Mouse (Mus musculus): Measurements from ENCODE around the gene Actg2.

Gene Actg2

DNA sequence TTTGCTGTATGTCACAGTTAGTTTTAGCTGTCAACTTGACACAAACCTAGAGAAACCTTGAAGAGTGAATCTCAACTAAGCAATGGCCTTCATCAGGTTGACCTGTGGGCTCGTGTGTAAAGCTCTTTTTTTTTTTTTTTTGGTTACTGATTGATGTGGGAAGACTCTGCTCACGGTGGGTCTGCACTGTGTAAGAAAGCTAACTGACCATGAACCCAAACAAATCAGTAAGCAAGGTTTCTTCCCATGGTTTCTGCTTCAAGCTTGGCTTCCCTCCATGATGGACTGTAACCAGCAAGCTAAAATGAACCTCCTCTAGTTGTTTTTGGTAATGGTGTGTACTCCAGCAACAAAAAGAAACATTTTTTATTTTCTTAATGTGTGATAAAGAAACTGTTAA, 56.9 kb downstream of the Actg2 start:
- DNase-seq (ENCODE audit: low spot score in 2 of 2), result no peak

DNA sequence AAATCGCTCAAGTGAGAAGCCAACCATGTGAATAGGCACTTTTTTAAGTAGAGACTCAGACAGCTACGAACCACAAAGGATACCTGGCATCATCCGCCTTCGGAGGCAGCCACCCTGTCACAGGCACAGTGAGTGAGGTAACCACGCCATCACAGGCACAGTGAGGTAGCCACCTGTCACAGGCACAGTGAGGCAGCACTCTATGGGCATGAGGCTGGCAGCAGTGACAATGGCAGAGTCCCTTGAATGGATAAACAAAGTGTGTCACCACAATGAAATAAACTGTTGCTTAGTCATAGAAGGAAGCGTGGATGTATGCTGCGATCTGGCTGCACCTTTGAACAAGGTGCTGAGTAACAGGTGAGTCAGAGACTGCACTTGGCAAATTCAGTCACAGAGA, 57.4 kb downstream of the Actg2 start:
- no peak for DNase-seq (ENCODE audit: low spot score in 2 of 2)

DNA sequence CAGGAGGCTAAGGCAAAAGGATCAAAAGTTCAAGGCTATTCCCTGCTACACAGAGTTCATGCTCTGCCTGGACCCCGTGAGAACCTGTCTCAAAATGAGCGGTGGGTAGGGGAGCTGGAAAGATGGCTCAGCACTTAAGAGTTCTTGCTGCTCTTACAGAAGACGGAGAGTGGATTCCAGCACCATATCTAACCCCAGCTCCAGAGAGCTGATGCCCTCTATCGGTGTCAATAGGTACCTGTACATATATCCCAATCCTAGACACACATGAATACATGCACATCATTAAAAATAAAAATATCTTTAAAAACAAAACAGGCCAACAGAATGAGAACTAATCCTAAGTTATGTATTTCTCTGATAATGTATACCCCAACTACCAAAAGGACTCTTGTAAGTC, 57.8 kb downstream of the Actg2 start:
- DNase-seq (ENCODE audit: low spot score in 2 of 2), result no peak

DNA sequence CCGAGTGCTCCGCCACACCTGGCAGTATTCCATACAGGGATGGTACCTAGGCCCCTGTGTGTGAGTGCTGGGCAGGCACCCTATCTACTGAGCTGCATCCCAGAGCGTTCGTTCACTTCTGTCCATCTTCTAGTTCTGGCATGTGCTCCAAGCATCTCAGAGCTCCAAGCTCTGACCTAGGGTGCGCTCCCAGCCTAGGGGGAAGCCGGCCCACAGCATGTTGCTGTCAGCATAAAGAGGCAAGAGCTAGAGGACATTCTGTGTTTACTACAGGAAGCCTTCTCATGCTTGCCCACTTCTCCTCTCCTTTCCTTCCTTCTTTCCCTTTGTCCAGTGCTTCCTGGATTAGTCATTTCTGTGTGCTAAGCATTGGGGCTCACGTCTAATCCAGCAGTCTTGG, 60.6 kb downstream of the Actg2 start:
- DNase-seq (ENCODE audit: low spot score in 2 of 2), result no peak

DNA sequence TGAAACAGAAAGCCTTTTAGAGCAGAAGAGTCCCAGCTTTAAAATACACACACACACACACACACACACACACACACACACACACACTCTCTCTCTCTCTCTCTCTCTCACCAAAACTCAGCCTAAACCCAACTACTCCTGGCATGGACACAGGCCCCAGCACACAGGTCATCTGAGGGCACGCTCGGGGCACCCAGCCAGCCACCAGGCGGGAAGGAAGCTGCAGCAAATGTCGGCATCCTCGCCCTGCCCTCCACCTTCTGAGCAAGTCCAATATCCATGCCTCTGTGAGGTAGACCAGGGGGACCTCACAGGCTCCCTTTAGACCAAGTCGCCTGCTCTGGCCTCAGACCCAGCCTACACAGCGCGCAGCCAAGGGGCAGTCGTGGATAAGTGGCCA, 62.8 kb downstream of the Actg2 start:
- DNase-seq (ENCODE audit: low spot score in 2 of 2), result no peak

DNA sequence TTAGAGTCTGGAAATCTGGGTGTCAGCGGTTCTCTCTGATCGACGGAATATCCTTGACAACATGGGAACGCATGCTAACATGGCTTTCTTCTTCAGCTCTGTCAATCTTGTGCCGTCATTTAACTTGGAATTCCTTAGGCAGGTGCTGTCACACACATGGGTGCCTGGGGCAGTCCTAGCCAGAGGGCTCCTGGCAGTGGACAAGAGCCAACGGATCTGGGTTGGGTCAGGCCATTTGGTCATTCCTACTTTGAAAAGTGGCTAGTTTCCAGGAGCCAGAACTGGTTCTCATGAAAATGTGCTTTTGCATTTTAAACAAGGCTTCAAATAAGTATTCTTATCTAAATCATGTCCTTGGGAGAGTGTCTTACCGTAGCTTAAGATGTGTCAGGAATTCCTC, 64.3 kb downstream of the Actg2 start:
- DNase-seq (ENCODE audit: low spot score in 2 of 2), result no peak

DNA sequence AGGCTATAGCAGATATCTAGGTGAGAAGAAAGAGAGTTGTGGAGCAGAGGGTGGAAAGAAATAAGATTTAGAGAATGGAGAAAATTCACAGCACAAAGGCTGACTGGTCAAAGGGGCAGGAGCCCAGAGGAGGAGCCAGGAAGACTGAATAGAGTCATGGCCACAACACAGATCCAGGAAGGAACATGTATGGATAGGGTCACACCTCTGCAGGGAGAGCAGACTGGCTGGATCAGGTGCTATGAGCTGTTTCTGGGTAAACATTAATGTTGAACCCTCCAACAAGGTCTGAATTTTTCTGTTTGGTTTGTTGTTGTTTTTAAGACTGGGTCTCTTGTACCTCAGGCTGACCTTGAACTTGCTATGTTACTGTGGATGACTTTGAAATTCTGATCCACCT, 72.1 kb downstream of the Actg2 start:
- DNase-seq (ENCODE audit: low spot score in 2 of 2), result no peak

Data from right cerebral cortex, postnatal 36 days (tissue).